11 mouse cellular contexts compared by ENCODE assay signal in the genomic region with DNA sequence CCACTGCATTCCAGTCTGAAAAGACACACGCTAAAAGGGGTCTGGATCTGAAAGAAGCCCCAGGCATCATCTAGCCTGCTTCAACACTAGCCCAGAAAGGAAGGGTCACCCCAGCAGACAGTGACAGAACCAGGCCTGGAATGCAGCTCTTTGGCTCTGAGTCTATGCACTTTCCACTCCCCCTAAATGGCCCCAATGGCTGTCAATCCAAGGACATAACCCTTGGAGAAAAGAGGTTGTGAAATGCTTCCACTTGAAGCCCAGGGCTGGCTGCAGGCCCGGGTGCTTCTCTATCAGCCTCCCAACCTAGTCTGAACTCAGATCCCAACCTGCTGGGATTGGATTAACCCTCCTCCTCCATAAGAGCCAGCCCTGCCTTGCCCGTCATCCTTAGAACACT.
A peak's percentile ranks its signal among the peaks of the same experiment; 100 is the strongest.
DNase-seq lines count a peak whose midpoint lies in the region; TF ChIP-seq lines count a peak whose summit lies in the region.
"Had no signal": no experiment of that assay in that cellular context is flagged by ENCODE, and none has a peak within 500 bp of the region (broad histone marks: within the 10 kb centered on the region; RNA-seq: fewer than 3 reads in every experiment).

No protein-coding gene starts in this region.

- no peak overlapping the region for H3K27ac ChIP-seq in liver, adult 2 months (replicated peaks; ENCODE audit: insufficient read depth, low read depth, low read length)
- H3K27ac ChIP-seq: midbrain, embryonic 10.5 days; neural tube, embryonic 13.5 days had no signal

- TF ChIP-seq CTCF in liver, adult 2 months (IDR thresholded peaks at IDR 0.05; ENCODE audit: low read depth, low read length): no peak

- H3K4me3 ChIP-seq in liver, adult 2 months (ENCODE audit: insufficient read depth, low read depth, low read length): no peak overlapping the region
- H3K4me3 ChIP-seq: midbrain, embryonic 10.5 days; neural tube, embryonic 13.5 days had no signal

- no peaks in the 10 kb centered on the region for H3K27me3 ChIP-seq in liver, adult 2 months (ENCODE audit: control insufficient read depth, insufficient read depth, low read length)
- H3K27me3 ChIP-seq: neural tube, embryonic 13.5 days had no signal

- H3K4me1 ChIP-seq in liver, adult 2 months (ENCODE audit: control insufficient read depth, insufficient read depth, low read length): peaks cover 7% of the 10 kb centered on the region
- H3K4me1 ChIP-seq: neural tube, embryonic 13.5 days had no signal

- H3K36me3 ChIP-seq in liver, adult 2 months (ENCODE audit: control insufficient read depth, insufficient read depth, low read length): no peaks in the 10 kb centered on the region
- H3K36me3 ChIP-seq: midbrain, embryonic 10.5 days; neural tube, embryonic 13.5 days had no signal

- no peak overlapping the region for H3K9ac ChIP-seq in liver, adult 2 months (ENCODE audit: low read depth, low read length)
- H3K9ac ChIP-seq: neural tube, embryonic 13.5 days had no signal

- peak; percentile 70 for DNase-seq in liver, adult 2 months (ENCODE audit: extremely low read depth, low read depth, low spot score)
- no peak for DNase-seq in liver
- peak; percentile 57 for DNase-seq in gastrocnemius, postnatal 14 days
- DNase-seq in heart, postnatal 14 days: peak; percentile 74 to 80
- peak; percentile 32 for DNase-seq in ovary, postnatal 36 days (ENCODE audit: low spot score)
- no peak for DNase-seq in retina, postnatal 1 day
- DNase-seq in cerebellum, adult 8-10 months: no peak
- DNase-seq in frontal cortex, postnatal 25 days (ENCODE audit: low spot score in 2 of 2): no peak
- DNase-seq: thymus, adult 2 months had no signal

- intact Hi-C loops in gastrocnemius, postnatal 14 days (cut with DNase I; ENCODE audit: low total_unique reads): no loop called here
- intact Hi-C loops in heart, postnatal 14 days (cut with DNase I): loop anchor here (5.0 to 10.0 kb wide), 2 partner anchors 191 to 302 kb away; no protein-coding TSS in a partner anchor

- WGBS in liver, adult 2 months: 52% methylated on average over 3 of the region's 3 CpGs

- no peak for TF ChIP-seq POLR2A in liver, adult 2 months (IDR thresholded peaks at IDR 0.05; ENCODE audit: extremely low read depth, insufficient read depth, low read length)

- no peaks in the 10 kb centered on the region for H3K79me2 ChIP-seq in liver, adult 2 months (ENCODE audit: control insufficient read depth, insufficient read depth, low read length)

Comparison
In these comparisons a context has a peak if more than half of its experiments do, and no peak if none do; other contexts are left out.
1. DNase-seq: peak in liver, adult 2 months (single experiment), gastrocnemius, postnatal 14 days (single experiment), heart, postnatal 14 days (2 of 2) and ovary, postnatal 36 days (single experiment); none in liver (single experiment), retina, postnatal 1 day (single experiment), cerebellum, adult 8-10 months (single experiment) and frontal cortex, postnatal 25 days (0 of 2).